Mouse (Mus musculus) adipocyte (in vitro differentiated cells): ENCODE measurements around the gene Pomc.
"Not testable (repeated sequence)": the region's sequence is repeated elsewhere in the genome, so short reads cannot be mapped to it uniquely, and the experiment has no call there.

Experiments used
- DNase-seq: peaks from one replicate; pipeline ENCODE4 v3.0.0-alpha.2; 2016; ENCODE audit warnings: low spot score

Pomc gene

DNA sequence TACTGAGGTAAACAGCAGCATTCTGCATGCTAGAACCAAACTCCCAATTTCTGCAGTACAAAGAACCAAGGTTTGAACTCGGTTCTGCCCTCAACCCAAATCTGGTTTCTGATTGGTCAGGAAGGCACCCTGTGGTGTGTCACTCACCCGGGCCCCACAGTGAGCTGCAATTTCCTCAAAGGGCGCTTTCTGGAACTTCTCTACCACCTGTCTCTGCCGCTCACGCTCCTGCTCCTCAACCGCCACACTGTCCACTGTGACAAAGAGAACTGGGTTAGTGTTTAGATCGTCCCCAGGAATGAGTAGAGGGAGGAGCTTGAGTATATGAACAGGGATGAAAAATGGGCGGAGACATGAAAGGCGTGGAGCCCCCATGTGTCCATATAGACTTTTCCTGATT lies 13.6 kb downstream of the Pomc start:
- DNase-seq, result no peak

DNA sequence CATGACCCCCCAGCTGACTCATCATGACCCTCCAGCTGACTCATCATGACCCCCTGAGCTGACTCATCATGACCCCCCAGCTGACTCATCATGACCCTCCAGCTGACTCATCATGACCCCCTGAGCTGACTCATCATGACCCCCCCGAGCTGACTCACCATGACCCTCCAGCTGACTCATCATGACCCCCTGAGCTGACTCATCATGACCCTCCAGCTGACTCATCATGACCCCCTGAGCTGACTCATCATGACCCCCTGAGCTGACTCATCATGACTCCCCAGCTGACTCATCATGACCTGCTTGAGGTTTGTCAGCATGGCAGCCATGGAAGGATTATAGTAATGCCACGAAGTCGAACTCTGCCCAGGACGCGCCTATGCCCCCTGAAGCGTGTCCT lies 18.4 kb downstream of the Pomc start:
- not testable (repeated sequence) for DNase-seq

DNA sequence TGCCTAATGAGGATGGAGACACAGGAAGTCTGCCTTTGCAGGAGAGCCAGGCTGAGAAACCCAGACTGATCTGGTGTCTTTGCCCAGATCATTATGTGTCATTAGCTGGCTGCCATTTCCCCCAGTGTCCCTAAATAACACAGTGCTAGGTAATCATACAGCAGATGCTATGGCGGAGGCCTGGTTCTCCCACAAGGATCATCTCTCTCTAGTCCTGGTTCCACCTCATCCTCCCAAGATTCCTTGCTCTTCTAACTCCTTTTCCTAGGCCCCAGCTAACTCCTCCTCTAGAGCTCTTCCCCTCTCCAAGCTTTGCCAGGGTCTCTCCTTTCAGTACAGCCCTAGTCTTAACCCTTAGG lies 26.2 kb downstream of the Pomc start:
- DNase-seq, result no peak

DNA sequence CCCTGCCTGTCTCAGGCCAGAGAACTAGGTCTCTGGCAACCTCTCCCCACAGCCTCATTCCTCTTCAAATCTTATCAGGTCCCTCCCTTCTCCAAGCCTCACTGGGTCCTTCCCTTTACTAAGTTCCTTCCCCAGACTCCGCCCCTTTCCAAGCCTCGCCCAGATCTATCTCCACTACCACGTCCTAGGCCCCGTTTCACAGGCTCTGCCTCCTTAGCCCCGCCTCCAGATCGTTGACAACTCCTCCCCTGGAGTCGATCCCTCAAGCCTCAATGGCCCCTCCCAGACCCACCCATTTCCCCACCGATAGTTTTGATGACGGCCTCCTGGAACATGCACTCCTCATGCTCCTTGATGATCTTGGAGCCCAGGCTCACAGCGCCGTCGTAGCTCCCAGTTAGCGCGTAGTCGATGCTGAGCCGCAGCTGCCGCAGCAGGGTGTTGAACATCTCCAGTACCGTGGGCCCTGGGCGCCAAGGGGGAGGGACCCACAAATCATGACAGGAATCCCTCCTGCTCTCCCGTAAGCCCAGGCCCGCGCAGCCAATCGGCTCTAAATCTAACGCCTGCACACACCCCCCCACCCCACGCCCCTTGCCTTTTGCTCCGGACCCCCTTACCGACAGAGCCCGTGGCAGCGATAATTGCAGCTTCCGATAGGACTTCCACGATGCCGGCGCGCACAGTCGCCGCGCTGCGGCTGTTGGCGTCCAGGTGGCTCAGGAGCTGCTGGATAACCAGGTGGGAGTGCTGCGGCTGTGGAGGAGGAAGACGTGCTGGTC lies 26.8 kb downstream of the Pomc start:
- peak; percentile 29 for DNase-seq

DNA sequence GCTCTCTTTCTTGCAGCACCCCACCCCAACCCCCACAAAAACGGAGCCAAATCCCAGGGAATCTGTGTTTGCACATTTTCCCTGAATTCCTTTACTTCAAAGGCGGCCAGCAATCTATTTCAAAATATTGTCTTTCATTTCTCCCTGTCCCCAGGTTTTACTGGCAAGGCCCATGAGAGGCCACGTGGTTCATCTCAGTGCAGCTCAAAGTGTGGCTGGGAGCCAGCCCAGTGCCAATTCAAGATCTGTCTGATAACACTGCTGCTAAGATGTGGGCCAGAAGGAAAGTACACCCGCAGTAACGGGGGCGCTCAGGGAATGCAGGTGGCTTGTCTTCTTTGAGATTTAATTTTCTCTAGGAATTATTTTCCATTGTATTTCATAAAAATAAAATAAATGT lies 27.5 kb downstream of the Pomc start:
- no peak for DNase-seq

DNA sequence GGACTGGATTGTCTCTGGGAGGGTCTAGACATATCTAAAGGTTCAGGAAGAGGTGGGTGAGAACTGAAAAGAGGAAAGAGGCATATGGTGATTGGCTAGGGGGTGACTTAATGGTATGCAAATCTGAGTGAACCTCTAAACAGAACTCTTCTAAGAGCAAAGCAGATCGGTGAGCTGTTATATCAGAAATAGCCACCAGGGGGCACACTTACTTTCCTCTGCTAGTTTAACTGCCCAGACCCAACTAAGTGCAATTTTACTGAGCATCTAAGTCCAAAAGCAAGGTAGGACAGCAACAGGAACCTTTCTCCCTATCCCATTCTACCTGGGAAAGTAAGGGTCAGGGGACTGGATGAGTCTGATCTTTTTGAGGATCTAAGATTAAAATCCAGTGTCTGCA lies 29.0 kb downstream of the Pomc start:
- DNase-seq, result peak; percentile 78

DNA sequence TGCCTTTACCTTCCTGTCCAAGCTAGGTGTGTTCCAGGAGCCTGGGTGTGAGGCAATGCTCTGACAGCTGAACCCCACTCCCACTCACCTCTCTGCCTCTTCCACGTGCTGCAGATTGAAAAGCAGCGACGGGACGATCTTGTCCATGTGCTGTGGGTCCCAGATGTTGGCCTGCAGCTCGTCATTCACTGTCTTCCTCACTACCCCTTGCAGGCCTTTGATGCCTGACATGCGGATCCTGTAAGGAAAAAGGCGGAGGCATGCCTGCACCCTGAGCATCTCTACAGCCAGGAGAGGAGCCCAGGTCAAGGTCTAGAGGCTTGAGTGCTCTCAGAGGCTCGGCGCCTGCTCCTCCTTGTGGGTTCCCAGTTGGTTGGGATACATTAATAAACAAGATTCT lies 29.7 kb downstream of the Pomc start:
- DNase-seq, result no peak

DNA sequence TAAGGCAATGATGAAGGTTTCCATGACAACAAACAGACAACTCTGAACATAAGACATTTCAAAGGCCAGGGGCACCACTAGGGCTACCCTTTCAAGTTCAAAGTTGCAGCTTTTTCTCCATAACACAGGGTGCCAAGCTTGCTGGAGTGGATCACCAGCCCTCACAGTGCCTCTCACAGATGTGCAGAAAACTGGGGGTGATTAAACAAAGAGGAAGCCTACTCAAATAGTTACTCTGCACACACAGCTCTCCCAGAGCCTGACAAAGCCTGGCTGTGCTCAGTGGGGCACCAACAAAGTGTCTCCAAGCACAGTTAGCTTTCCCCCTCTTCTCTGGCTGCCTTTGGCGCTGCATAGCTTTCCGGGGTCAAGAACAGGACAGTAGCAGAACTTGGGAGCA lies 35.2 kb downstream of the Pomc start:
- no peak for DNase-seq

DNA sequence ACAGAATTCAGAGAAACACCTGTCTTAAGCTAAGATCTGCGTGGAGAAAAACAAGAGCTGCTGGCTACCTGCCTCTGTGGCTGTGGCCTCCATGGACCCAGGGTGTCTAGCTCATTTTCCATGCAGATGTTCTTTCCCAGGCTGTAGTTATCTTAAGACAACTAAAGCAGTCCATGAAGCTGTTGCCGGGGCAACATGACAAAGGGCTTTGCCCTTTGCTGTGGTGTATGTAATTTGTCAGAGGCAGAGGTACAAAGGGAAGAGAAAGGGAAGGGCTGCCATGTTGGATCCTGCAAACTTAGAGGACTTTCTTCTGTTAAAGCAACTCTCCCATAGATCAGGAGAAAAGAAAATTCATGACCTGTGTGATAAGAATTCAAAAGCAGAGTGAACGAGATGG lies 36.3 kb downstream of the Pomc start:
- no peak for DNase-seq

DNA sequence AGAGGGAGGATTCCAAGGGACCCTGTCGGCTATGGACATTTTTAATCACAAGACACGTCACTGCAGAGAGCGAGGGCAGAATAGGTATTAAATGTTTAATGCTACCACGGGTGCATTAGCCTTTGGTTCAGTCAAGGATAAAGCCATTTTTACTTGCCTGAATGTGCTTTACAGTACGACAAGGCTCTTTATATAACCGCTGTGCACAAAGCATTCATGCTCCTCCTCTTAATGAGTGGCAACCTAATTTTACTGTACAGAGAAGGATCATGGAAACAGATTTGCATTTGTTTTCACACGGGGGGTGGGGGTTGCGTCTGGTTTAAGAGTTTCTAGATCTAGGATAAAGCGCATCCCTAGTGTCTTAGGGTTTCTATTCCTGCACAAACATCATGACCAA lies 42.0 kb downstream of the Pomc start:
- no peak for DNase-seq

DNA sequence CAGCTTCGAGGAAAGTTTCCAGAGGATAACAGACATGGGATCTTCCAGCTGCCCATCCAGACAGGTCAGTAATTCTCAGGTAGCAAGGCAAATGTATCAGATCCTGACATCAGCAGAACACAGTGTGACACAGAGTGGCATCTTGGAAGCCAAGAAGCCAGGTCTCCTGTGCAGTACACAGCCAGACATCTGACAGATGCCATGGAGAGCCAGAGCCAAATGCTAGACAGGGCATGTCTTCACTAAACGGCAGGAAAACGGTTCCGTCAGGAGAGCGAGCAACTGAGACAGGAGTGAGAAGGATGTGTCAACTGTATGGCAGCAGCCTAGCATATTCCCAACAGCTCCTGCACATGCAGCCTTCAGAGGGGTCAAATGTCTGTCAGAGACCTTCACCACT lies 45.7 kb downstream of the Pomc start:
- no peak for DNase-seq

DNA sequence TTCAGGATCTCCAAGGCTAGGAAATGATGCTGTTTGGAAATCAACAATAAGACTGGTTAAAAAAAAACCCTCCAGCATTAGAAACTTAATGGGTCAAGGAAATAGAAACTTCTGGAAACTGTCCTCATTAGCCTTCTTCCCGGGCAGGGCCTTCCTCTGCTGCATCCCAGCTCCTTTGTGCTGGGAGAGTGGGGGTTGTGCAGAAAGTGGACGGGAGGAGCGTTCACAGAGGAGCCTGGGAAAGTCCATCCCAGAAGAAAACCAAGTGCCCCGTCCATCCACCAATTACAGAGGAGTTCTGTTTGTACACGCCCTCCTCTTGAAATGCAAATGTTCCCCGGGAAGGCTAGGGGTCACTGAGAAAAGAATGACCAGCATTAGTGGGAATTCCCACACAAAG lies 49.9 kb downstream of the Pomc start:
- no peak for DNase-seq

DNA sequence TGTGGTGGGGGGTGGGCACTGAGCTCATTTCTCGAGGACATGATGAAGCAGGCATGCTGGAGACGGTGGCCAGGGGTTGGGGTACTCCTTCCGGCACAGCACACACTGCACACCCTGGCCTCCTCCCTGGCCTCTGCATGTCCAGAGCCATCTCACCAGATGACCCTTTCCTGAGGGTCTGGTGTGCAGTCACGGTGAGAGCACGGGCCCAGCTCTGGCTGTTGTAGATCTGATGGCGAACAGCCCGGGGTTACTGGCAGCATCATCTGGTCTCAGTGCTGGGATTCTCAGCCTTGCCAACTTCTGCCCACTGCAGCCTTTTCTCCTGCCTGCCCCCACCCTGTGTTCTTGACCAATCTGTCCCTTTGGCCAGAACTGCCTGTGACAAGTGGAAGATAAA lies 51.3 kb downstream of the Pomc start:
- peak; percentile 12 for DNase-seq

DNA sequence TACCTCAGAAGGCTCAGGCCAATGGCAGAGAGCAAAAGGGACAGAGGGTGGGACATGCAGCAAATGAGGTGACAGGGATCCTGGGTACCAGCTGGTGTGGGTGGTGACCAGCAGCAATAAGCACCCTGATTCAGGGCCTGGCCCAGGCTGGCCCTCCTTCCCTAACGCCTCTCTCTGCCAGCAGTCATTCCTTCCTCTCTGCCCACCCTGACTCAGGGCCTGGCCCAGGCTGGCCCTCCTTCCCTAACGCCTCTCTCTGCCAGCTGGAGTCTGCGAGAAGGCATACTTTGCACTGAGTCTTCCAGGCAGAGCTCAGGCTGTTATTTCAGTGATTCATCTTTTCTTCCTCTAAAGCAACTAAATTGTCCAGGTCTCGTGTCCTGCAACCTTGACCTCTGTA lies 52.4 kb downstream of the Pomc start:
- no peak for DNase-seq

DNA sequence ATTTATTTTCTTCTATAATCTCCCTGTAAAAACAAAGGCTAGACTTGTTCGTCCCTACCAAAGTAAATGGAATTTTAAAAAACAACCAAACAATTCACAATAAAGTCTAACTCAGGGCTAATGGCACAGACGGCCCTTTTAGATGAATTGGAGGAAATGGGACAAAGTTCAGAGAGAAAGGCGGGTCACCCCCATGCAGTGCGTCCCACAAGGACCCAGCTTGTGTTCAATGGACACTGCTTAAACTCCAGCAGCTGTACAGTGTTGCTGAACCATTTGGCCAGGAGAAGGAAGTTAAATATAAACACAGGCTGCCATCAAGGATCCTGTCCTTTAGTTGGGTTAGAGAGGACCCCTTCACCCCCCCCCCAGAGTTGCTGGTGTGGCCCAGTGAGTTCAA lies 53.0 kb downstream of the Pomc start:
- no peak for DNase-seq

DNA sequence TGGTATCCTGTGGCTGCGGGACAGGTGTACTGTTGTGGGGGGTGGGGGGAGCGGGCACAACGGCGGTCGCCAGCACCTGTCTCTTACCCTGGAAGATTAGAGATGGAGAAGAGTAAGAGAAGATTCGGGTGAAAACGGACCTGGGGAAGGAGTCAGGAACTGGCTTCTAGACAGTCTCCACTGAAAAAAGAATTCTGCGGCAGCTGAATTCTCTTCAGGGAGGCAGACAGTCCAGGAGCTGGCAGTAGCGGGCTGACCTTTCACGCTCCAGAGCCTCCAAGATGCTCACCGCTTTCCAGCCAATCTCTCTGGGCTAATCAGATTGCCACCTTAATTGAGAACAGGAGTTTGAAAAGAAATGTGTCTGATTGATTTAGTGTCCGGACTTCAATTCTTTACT lies 54.0 kb downstream of the Pomc start:
- no peak for DNase-seq
